7 mouse cellular contexts compared by ENCODE assay signal in genomic region chr19:7295071-7295658, GRCm38 (mm10). TPM values are rescaled to one million over a fixed set of nuclear protein-coding genes. Genes with fewer than 3 reads are reported as not detected.
DNase-seq lines count a peak whose midpoint lies in the region; ATAC-seq and TF ChIP-seq lines count a peak whose summit lies in the region.

No protein-coding gene starts in this region.

- H3K79me2 ChIP-seq in CH12.LX (replicated peaks; ENCODE audit: control insufficient read depth, extremely low read depth, insufficient read depth, poor library complexity, severe bottlenecking) = peaks cover 33% of the 10 kb centered on the region

- H3K4me3 ChIP-seq in CH12.LX (replicated peaks in 1 of 3; ENCODE audit: low read depth in 2 of 3, low read length in 2 of 3, poor library complexity in 1 of 3) = peak overlapping the region; percentile 70 to 80 (median 72)
- peak overlapping the region; percentile 20 for H3K4me3 ChIP-seq in lung, embryonic 15.5 days
- H3K4me3 ChIP-seq in stomach, postnatal 0 days (ENCODE audit: low read depth, low read length) = peak overlapping the region; percentile 12

- peaks cover 18 to 50% of the 10 kb centered on the region in 2 experiments for H3K4me1 ChIP-seq in CH12.LX (ENCODE audit: control insufficient read depth in 1 of 2, insufficient read depth in 2 of 2)
- peaks cover 50% of the 10 kb centered on the region for H3K4me1 ChIP-seq in lung, embryonic 15.5 days
- H3K4me1 ChIP-seq in stomach, postnatal 0 days (replicated peaks; ENCODE audit: control insufficient read depth, insufficient read depth) = peaks cover 4% of the 10 kb centered on the region

- peak; percentile 44 for ATAC-seq in lung, embryonic 15.5 days (ENCODE audit: borderline replicate concordance, extremely low read depth, low FRiP score, low TSS enrichment)
- ATAC-seq in stomach, postnatal 0 days (ENCODE audit: low FRiP score, low TSS enrichment) = peak; percentile 89
- ATAC-seq in cerebellum, adult (ENCODE audit: insufficient number of reproducible peaks, low FRiP score, low TSS enrichment) = no peak

- H3K36me3 ChIP-seq in CH12.LX (replicated peaks in 1 of 2; ENCODE audit: control insufficient read depth in 1 of 2, insufficient read depth in 1 of 2, low read length in 1 of 2) = peaks cover 4 to 59% of the 10 kb centered on the region in 2 experiments
- H3K36me3 ChIP-seq in lung, embryonic 15.5 days = 0 out of 2 replicates have a peak, but pooled peaks cover 3% of the 10 kb centered on the region
- H3K36me3 ChIP-seq in stomach, postnatal 0 days (ENCODE audit: control insufficient read depth, insufficient read depth, low read length) = no peaks in the 10 kb centered on the region; the same call in 1 of the 2 replicates

- TF ChIP-seq RAD21 in CH12.LX (IDR thresholded peaks at IDR 0.05; ENCODE audit: low read depth, low read length) = no peak

- no peaks in the 10 kb centered on the region for H3K9me3 ChIP-seq in CH12.LX (replicated peaks; ENCODE audit: low read length)
- no peaks in the 10 kb centered on the region for H3K9me3 ChIP-seq in lung, embryonic 15.5 days
- no peaks in the 10 kb centered on the region for H3K9me3 ChIP-seq in stomach, postnatal 0 days (ENCODE audit: control insufficient read depth, low read length)

- TF ChIP-seq EP300 in CH12.LX (IDR thresholded peaks at IDR 0.05; ENCODE audit: low read length) = no peak
- no peak for TF ChIP-seq EP300 in stomach, postnatal 0 days (optimal IDR thresholded peaks at IDR 0.05)

- dilution Hi-C loops in CH12.LX (cut with MboI; ENCODE audit: extremely low pct_ligation_motif_present, extremely low pct_unique_long_range_greater_than_20kb, low sequenced_read_pairs) = no loop called here

- peak overlapping the region; percentile 59 for H3K27ac ChIP-seq in CH12.LX (ENCODE audit: insufficient read depth, low read depth)
- H3K27ac ChIP-seq in lung, embryonic 15.5 days = peak overlapping the region; percentile 62
- peak overlapping the region; percentile 91 for H3K27ac ChIP-seq in stomach, postnatal 0 days (replicated peaks)

- no peak for TF ChIP-seq CTCF in CH12.LX (conservative IDR thresholded peaks at IDR 0.05 in 1 of 2, IDR thresholded peaks at IDR 0.05 in 1 of 2; ENCODE audit: low read depth in 2 of 2, low read length in 2 of 2)
- TF ChIP-seq CTCF in stomach, postnatal 0 days (IDR thresholded peaks at IDR 0.05; ENCODE audit: low read depth) = no peak

- WGBS in lung, embryonic 15.5 days = 44% methylated on average over 15 of the region's 15 CpGs
- WGBS in stomach, postnatal 0 days = 40% methylated on average over 14 of the region's 15 CpGs

- in situ Hi-C loops in CH12.LX (cut with MboI; ENCODE audit: low pct_ligation_motif_present, low pct_unique_long_range_greater_than_20kb, low sequenced_read_pairs) = no loop called here

- H3K27me3 ChIP-seq in CH12.LX (replicated peaks) = no peaks in the 10 kb centered on the region
- H3K27me3 ChIP-seq in lung, embryonic 15.5 days = no peaks in the 10 kb centered on the region
- H3K27me3 ChIP-seq in stomach, postnatal 0 days (ENCODE audit: control insufficient read depth, insufficient read depth, low read length) = no peaks in the 10 kb centered on the region

- peak overlapping the region; percentile 73 for H3K4me2 ChIP-seq in CH12.LX (ENCODE audit: insufficient read depth, low read depth, poor library complexity, severe bottlenecking)
- H3K4me2 ChIP-seq in lung, embryonic 15.5 days = peak overlapping the region; percentile 39
- peak overlapping the region; percentile 51 for H3K4me2 ChIP-seq in stomach, postnatal 0 days (replicated peaks; ENCODE audit: low read depth)

- peak; percentile 75 for DNase-seq in CH12.LX (ENCODE audit: extremely low read depth)
- peak; percentile 85 for DNase-seq in T-cell, adult 2 months (ENCODE audit: low spot score)
- DNase-seq in kidney, adult 11 months = peak; percentile 77
- DNase-seq in stomach, postnatal 0 days (ENCODE audit: low spot score) = peak; percentile 82
- no peak for DNase-seq in right cerebral cortex, adult 2 months (ENCODE audit: low spot score in 2 of 2)

- peak overlapping the region; percentile 83 for H3K9ac ChIP-seq in CH12.LX (ENCODE audit: insufficient read depth, low read depth)
- H3K9ac ChIP-seq in lung, embryonic 15.5 days = peak overlapping the region; percentile 4; the same call in 1 of the 2 replicates
- H3K9ac ChIP-seq in stomach, postnatal 0 days (ENCODE audit: low read length) = peak overlapping the region; percentile 54

- TF ChIP-seq POLR2A in CH12.LX (IDR thresholded peaks at IDR 0.05; ENCODE audit: low read depth, low read length) = peak; percentile 67

TF ChIP-seq in CH12.LX, 34 proteins besides CTCF, POLR2A, EP300 and RAD21:
- TF ChIP-seq GABPA (IDR thresholded peaks at IDR 0.05; ENCODE audit: insufficient replicate concordance, low read depth, low read length) (no peak), USF2 (conservative IDR thresholded peaks at IDR 0.05; ENCODE audit: low read depth, low read length) (no peak), MAX (IDR thresholded peaks at IDR 0.05; ENCODE audit: low read length) (peak; percentile 38; the same call in 1 of the 2 replicates), UBTF (IDR thresholded peaks at IDR 0.05; ENCODE audit: low read depth, low read length) (no peak), MXI1 (IDR thresholded peaks at IDR 0.05; ENCODE audit: low read depth, low read length) (peak; percentile 67; the same call in 1 of the 2 replicates), TBP (conservative IDR thresholded peaks at IDR 0.05; ENCODE audit: low read depth, low read length) (peak; percentile 70; the same call in 1 of the 2 replicates), PAX5 (IDR thresholded peaks at IDR 0.05; ENCODE audit: low read length) (no peak), JUND (conservative IDR thresholded peaks at IDR 0.05; ENCODE audit: low read depth, low read length) (no peak), ZNF384 (IDR thresholded peaks at IDR 0.05; ENCODE audit: low read depth, low read length) (no peak), ELF1 (IDR thresholded peaks at IDR 0.05; ENCODE audit: low read depth, low read length) (peak; percentile 95), TCF12 (IDR thresholded peaks at IDR 0.05; ENCODE audit: low read depth, low read length) (peak; percentile 49; the same call in 1 of the 2 replicates), ZMIZ1 (IDR thresholded peaks at IDR 0.05; ENCODE audit: low read depth, low read length) (no peak), MAZ (IDR thresholded peaks at IDR 0.05; ENCODE audit: low read depth, low read length) (peak; percentile 84; the same call in 1 of the 2 replicates), USF1 (IDR thresholded peaks at IDR 0.05; ENCODE audit: low read depth, low read length) (no peak), ZC3H11A (IDR thresholded peaks at IDR 0.05; ENCODE audit: low read depth, low read length) (no peak), E2F4 (IDR thresholded peaks at IDR 0.05; ENCODE audit: insufficient replicate concordance, low read depth, low read length) (peak; percentile 17; the same call in 1 of the 2 replicates), JUN (IDR thresholded peaks at IDR 0.05; ENCODE audit: insufficient read depth, low read depth, low read length) (no peak), SIN3A (IDR thresholded peaks at IDR 0.05; ENCODE audit: low read length) (peak; percentile 88), MEF2A (IDR thresholded peaks at IDR 0.05; ENCODE audit: borderline replicate concordance, low read depth, low read length) (peak; percentile 43; the same call in 1 of the 2 replicates), MAFK (IDR thresholded peaks at IDR 0.05; ENCODE audit: insufficient replicate concordance, low read length) (no peak), MYC (IDR thresholded peaks at IDR 0.05; ENCODE audit: low read depth, low read length) (0 out of 2 replicates have a peak, but pooled peaks have one; percentile 20), POLR2AphosphoS2 (IDR thresholded peaks at IDR 0.05; ENCODE audit: low read depth, low read length) (no peak), CHD2 (IDR thresholded peaks at IDR 0.05; ENCODE audit: low read length) (peak; percentile 88), IRF4 (IDR thresholded peaks at IDR 0.05; ENCODE audit: low read depth, low read length) (peak; percentile 49), HCFC1 (IDR thresholded peaks at IDR 0.05; ENCODE audit: low read depth, low read length) (peak; percentile 74), NELFE (IDR thresholded peaks at IDR 0.05; ENCODE audit: low read depth, low read length) (peak; percentile 24; the same call in 1 of the 2 replicates)

RNA-seq across cellular contexts. Expression of gene Rcor2, which starts 28.0 kb away (rescaled TPM):
- total RNA-seq in CH12.LX (2012; rRNA removed) (12.0 and 13.3 TPM in 2 replicates), CH12.LX (2014; rRNA removed) (9.2 and 10.3 TPM in 2 replicates)
- 22.8 and 28.2 TPM in 2 replicates for polyA plus RNA-seq in CH12.LX (2012; ENCODE audit: insufficient read length, low read depth)
- polyA plus RNA-seq in lung, embryonic 15.5 days (2015; fragmentation: Nextera tagmentation; extraction: Ambion mirVana) = 9.7 and 12.4 TPM in 2 replicates
- 2.2 and 2.4 TPM in 2 replicates for polyA plus RNA-seq in stomach, postnatal 0 days (2015; fragmentation: Nextera tagmentation; extraction: Ambion mirVana)

RNA-seq across cellular contexts. Expression of gene Mark2, which starts 46.5 kb away (rescaled TPM):
- total RNA-seq in CH12.LX (2012; rRNA removed) (19.0 and 20.6 TPM in 2 replicates), CH12.LX (2014; rRNA removed) (6.3 and 8.1 TPM in 2 replicates)
- 33.4 and 34.4 TPM in 2 replicates for polyA plus RNA-seq in CH12.LX (2012; ENCODE audit: insufficient read length, low read depth)
- polyA plus RNA-seq in lung, embryonic 15.5 days (2015; fragmentation: Nextera tagmentation; extraction: Ambion mirVana) = 42.9 and 49.0 TPM in 2 replicates
- 44.7 and 56.0 TPM in 2 replicates for polyA plus RNA-seq in stomach, postnatal 0 days (2015; fragmentation: Nextera tagmentation; extraction: Ambion mirVana)

RNA-seq across cellular contexts. Expression of gene Naa40, which starts 54.2 kb away (rescaled TPM):
- total RNA-seq in CH12.LX (2012; rRNA removed) (40.6 and 45.5 TPM in 2 replicates), CH12.LX (2014; rRNA removed) (63.1 and 65.7 TPM in 2 replicates)
- polyA plus RNA-seq in CH12.LX (2012; ENCODE audit: insufficient read length, low read depth) = 61.2 and 69.3 TPM in 2 replicates
- polyA plus RNA-seq in lung, embryonic 15.5 days (2015; fragmentation: Nextera tagmentation; extraction: Ambion mirVana) = 55.1 and 61.5 TPM in 2 replicates
- 20.1 and 20.5 TPM in 2 replicates for polyA plus RNA-seq in stomach, postnatal 0 days (2015; fragmentation: Nextera tagmentation; extraction: Ambion mirVana)

Comparison
In these comparisons a context has a peak if more than half of its experiments do, and no peak if none do; other contexts are left out.
1. DNase-seq: peak in CH12.LX (single experiment), T-cell, adult 2 months (single experiment), kidney, adult 11 months (single experiment) and stomach, postnatal 0 days (single experiment); none in right cerebral cortex, adult 2 months (0 of 2).
2. H3K4me3 ChIP-seq: peak in every context shown above with its lines; median percentile 72 in CH12.LX; 20 in lung, embryonic 15.5 days; 12 in stomach, postnatal 0 days.
3. H3K9ac ChIP-seq: peak in every context shown above with its lines; median percentile 83 in CH12.LX; 54 in stomach, postnatal 0 days; 4 in lung, embryonic 15.5 days.
4. Peak in every context shown above with its lines, with median percentiles within 50 percentile points of each other: H3K27ac ChIP-seq and H3K4me2 ChIP-seq.